Mouse (Mus musculus) liver, adult 2 months (tissue): ENCODE measurements around the gene Mcrip1. TPM values are rescaled to one million over a fixed set of nuclear protein-coding genes. Genes with fewer than 3 reads are reported as not detected.

Experiments used
- DNase-seq: peaks from one replicate; pipeline ENCODE4 v3.0.0-alpha.2; 2011; ENCODE audit warnings: low read depth, low spot score; ENCODE audit errors: extremely low read depth
- H3K27ac ChIP-seq: fragments of 200-500 bp; replicated peaks from 2 replicates; pipeline ENCODE4 v1.5.1; 2012; ENCODE audit warnings: low read depth, mild to moderate bottlenecking, control low read depth, inconsistent platforms, low read length; ENCODE audit not compliant: insufficient read depth
- H3K27me3 ChIP-seq: fragments of 200-500 bp; 2 replicates; pipeline ENCODE4 v1.6.1; 2012; ENCODE audit warnings: mild to moderate bottlenecking, moderate library complexity, low read length, inconsistent platforms; ENCODE audit not compliant: control insufficient read depth, insufficient read depth
- H3K36me3 ChIP-seq: fragments of 200-500 bp; 2 replicates; pipeline ENCODE4 v1.6.1; 2012; ENCODE audit warnings: low read length, inconsistent platforms; ENCODE audit not compliant: control insufficient read depth, insufficient read depth
- H3K4me1 ChIP-seq: fragments of 200-500 bp; 2 replicates; pipeline ENCODE4 v1.6.1; 2011; ENCODE audit warnings: low read length; ENCODE audit not compliant: control insufficient read depth, insufficient read depth
- H3K4me3 ChIP-seq: fragments of 200-500 bp; 2 replicates; pipeline ENCODE4 v1.5.1; 2011; ENCODE audit warnings: low read depth, mild to moderate bottlenecking, control low read depth, low read length, moderate library complexity; ENCODE audit not compliant: insufficient read depth
- H3K79me2 ChIP-seq: fragments of 200-500 bp; 2 replicates; pipeline ENCODE4 v1.6.1; 2012; ENCODE audit warnings: inconsistent platforms, mild to moderate bottlenecking, low read length, moderate library complexity; ENCODE audit not compliant: control insufficient read depth, insufficient read depth
- H3K9ac ChIP-seq: fragments of 200-500 bp; 2 replicates; pipeline ENCODE4 v1.6.1; 2012; ENCODE audit warnings: low read depth, mild to moderate bottlenecking, control low read depth, inconsistent platforms, low read length
- CTCF ChIP-seq: fragments of 200-500 bp; IDR thresholded peaks from 2 replicates; pipeline ENCODE4 v1.5.1; 2011; ENCODE audit warnings: low read depth, low read length, control low read depth
- POLR2A ChIP-seq: fragments of 200-500 bp; IDR thresholded peaks from 2 replicates; pipeline ENCODE4 v1.6.1; 2011; ENCODE audit warnings: low read length, control low read depth; ENCODE audit not compliant: insufficient read depth; ENCODE audit errors: extremely low read depth
- WGBS: fragments of 180-500 bp; shearing (Covaris S2); methylation state at CpG from one replicate; pipeline ENCODE4 v1.1.7; 2018; 5-methylcytosine and 5-hydroxymethylcytosine counted together
- polyA plus RNA-seq: library from polyadenylated mRNA; depleted of rRNA; stranded (reverse); fragments of >200 nt; gene quantifications from 2 replicates; pipeline ENCODE4 v1.2.3, GENCODE M21; 2012
- total RNA-seq: library from RNA; depleted of rRNA; stranded (reverse); fragments of >200 nt; gene quantifications from 2 replicates; pipeline ENCODE4 v1.2.3, GENCODE M21; 2014

Gene Mcrip1
- total and polyA plus RNA-seq, 2 experiments = 11.7 to 44.4 TPM

GRCm38 (mm10) chr11:120572752-120573584 lies 23.4 kb upstream of the Mcrip1 start, which contains the start of gene P4hb:
Gene P4hb, minus strand, starts transcription at chr11:120573253.
- peak within 1 kb of the TSS; percentile 96 for H3K4me3 ChIP-seq
- peak; percentile 99 for TF ChIP-seq POLR2A
- TF ChIP-seq CTCF = no peak
- H3K27ac ChIP-seq = peak within 1 kb of the TSS; percentile 92
- H3K27me3 ChIP-seq = no peaks in the 10 kb centered on the region
- DNase-seq = peak; percentile 98
- H3K4me1 ChIP-seq = peaks cover 29% of the 10 kb centered on the region
- WGBS = under 1% methylated on average over 94 of the region's 94 CpGs
- H3K9ac ChIP-seq = peak within 1 kb of the TSS; percentile 96
- peaks cover 17% of the 10 kb centered on the region for H3K79me2 ChIP-seq
- H3K36me3 ChIP-seq = peaks cover 27% of the 10 kb centered on the region

DNA sequence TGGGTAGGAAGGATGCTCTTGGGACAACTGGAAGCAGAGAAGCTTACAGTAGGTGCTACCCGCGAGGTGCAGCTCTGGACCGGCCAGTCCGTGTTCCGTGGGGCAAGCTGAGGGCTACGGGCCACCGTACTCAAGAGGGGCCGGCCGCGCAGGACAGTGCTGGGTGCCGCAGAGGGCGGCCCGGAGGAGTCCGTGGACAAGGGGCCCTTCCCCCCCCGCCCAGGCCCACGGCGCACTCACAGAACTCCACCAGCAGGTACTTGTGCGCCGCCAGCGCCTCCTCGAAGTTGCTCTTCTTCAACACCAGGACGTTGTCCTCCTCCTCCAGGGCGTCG lies 22.9 kb upstream of the Mcrip1 start:
- under 1% methylated on average over 24 of the region's 24 CpGs for WGBS
- H3K4me3 ChIP-seq = peak overlapping the region; percentile 96
- H3K36me3 ChIP-seq = peaks cover 33% of the 10 kb centered on the region
- peak overlapping the region; percentile 78 for H3K27ac ChIP-seq
- H3K27me3 ChIP-seq = no peaks in the 10 kb centered on the region
- H3K9ac ChIP-seq = peak overlapping the region; percentile 96
- DNase-seq = no peak
- H3K4me1 ChIP-seq = peaks cover 35% of the 10 kb centered on the region
- TF ChIP-seq POLR2A (no peak), CTCF (no peak)
- peaks cover 17% of the 10 kb centered on the region for H3K79me2 ChIP-seq

DNA sequence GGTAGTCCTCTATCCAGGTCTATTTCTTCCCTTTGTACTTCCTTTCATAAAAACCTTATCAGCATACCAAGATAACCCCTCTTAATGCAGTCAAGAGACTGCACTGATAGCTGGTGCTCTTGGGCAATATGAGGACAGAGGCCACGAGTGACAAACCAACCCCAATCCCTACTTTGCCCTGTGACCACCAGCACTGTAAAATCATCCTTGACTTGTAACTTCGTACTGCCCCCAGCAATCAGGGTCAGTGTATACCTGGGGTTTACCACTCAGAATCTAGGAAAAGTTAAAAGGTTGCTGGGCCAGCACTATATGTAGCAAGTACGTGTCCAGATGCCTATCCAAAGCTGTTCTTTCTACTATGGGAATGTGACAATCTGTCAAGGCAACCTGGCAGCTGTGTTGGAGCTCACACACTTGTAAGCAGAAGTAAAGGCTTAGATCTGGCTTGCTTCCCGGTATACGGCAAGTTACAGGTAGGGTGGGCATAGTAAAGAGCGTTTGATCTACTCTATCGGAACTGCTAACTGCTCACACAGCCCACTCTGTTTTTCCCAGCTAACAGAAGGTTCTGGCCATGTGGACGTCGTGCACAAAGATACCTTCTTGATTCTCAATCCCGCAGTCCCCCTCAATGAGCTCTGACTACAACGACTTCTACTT lies 22.4 kb upstream of the Mcrip1 start:
- TF ChIP-seq CTCF (no peak), POLR2A (no peak)
- Histone ChIP-seq H3K9ac (peak overlapping the region; percentile 96), H3K36me3 (peaks cover 38% of the 10 kb centered on the region), H3K27ac (peak overlapping the region; percentile 78), H3K27me3 (no peaks in the 10 kb centered on the region), H3K79me2 (peaks cover 17% of the 10 kb centered on the region), H3K4me1 (peaks cover 36% of the 10 kb centered on the region), H3K4me3 (peak overlapping the region; percentile 96)
- peak; percentile 65 for DNase-seq
- under 1% methylated on average over 11 of the region's 11 CpGs for WGBS

DNA sequence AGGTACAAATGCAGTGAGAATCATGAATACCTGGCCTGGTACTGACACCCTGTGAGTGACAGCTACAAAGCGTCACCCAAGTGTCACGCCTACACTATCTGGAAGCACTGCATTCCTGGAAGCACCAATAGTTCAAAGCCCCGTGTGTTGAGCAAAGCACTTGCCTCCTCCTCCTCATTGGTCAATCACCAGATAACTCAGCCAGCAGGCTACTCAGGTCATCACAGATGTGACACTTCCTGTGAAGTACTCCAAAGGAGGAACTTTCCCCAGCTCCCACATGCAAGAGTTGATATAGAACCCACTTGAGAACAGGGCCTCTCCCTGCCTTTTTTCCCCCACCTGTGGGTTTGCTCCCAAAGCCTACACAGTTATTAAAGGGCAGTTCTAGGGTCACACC lies 21.6 kb upstream of the Mcrip1 start:
- peaks cover 45% of the 10 kb centered on the region for H3K36me3 ChIP-seq
- TF ChIP-seq CTCF (no peak), POLR2A (no peak)
- H3K79me2 ChIP-seq = peaks cover 17% of the 10 kb centered on the region
- 20% methylated on average over 3 of the region's 3 CpGs for WGBS
- peak overlapping the region; percentile 78 for H3K27ac ChIP-seq
- no peaks in the 10 kb centered on the region for H3K27me3 ChIP-seq
- DNase-seq = peak; percentile 94
- peak overlapping the region; percentile 96 for H3K4me3 ChIP-seq
- peaks cover 34% of the 10 kb centered on the region for H3K4me1 ChIP-seq
- peak overlapping the region; percentile 96 for H3K9ac ChIP-seq

DNA sequence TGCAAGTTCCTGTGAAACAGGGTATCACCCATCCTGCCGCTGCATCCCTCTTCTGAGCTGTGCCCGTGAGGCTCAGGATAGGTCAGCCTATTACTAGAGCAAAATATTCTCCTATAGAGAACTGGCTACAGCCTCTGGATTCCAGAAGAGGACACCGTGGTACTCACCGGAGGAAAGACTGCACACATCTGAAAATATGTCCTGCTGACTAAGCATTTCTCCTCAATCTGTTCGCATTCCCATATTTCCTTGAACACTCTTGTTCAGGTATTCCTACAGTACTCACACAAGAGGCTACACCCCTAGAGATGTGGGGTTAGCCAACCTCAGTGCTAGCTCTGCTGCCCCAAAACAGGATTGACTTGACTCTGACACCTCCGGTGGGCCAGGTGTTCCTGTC lies 18.8 kb upstream of the Mcrip1 start:
- TF ChIP-seq POLR2A = no peak
- no peak for TF ChIP-seq CTCF
- peak overlapping the region; percentile 29; the same call in 1 of the 2 replicates for H3K9ac ChIP-seq
- H3K27me3 ChIP-seq = no peaks in the 10 kb centered on the region
- DNase-seq = no peak
- peaks cover 28% of the 10 kb centered on the region for H3K4me1 ChIP-seq
- H3K4me3 ChIP-seq = no peak overlapping the region
- 71% methylated on average over 6 of the region's 6 CpGs for WGBS
- no peak overlapping the region for H3K27ac ChIP-seq
- peaks cover 73% of the 10 kb centered on the region for H3K36me3 ChIP-seq
- peaks cover 17% of the 10 kb centered on the region for H3K79me2 ChIP-seq
